Mouse (Mus musculus) adrenal gland, postnatal 36 days (tissue): ENCODE measurements around the gene Sephs2. TPM values are rescaled to one million over a fixed set of nuclear protein-coding genes. Genes with fewer than 3 reads are reported as not detected.
A peak's percentile ranks its signal among the peaks of the same experiment; 100 is the strongest.

Source experiments
- DNase-seq, 2 experiments: peaks; one replicate each; pipeline ENCODE4 v3.0.0; 2021; ENCODE audit warnings: mixed read lengths in 1 of 2
- long read RNA-seq, 2 experiments: library from polyadenylated mRNA; stranded (forward); transcript quantifications; one replicate each; pipeline ENCODE4 v2.0.0; 2021; ENCODE audit warnings: borderline sequencing depth in 2 of 2
- total RNA-seq, 2 experiments: library from RNA; stranded (reverse); gene quantifications; 2 replicates each; pipeline ENCODE4 v1.2.3; 2021

The Sephs2 gene
- 100 to 1,000 TPM in 1 of 2 experiments, 10 to 100 TPM in 1; 65.9 to 128 TPM for total RNA-seq
- long read RNA-seq, experiment 1, transcript Sephs2-201 (1 exons, 2,177 nt) = major isoform, 466 of 466 reads
- long read RNA-seq, experiment 1, partial matches to known transcripts = 0 of 466 reads
- long read RNA-seq, experiment 1, other reads (novel, unspliced or antisense) = 0 of 466 reads
- long read RNA-seq, experiment 2, transcript Sephs2-201 (1 exons, 2,177 nt) = major isoform, 100 of 100 reads
- long read RNA-seq, experiment 2, partial matches to known transcripts = 0 of 100 reads
- long read RNA-seq, experiment 2, other reads (novel, unspliced or antisense) = 0 of 100 reads

GRCm38 (mm10) chr7:127273925-127274789 is at the start of gene Sephs2:
Gene Sephs2, minus strand, starts transcription at chr7:127274055.
- DNase-seq = peak; percentile 92 to 94

GRCm38 (mm10) chr7:127322085-127322484 is 48.2 kb upstream of the Sephs2 start:
- peak in 1 of 2 experiments; percentile 33 for DNase-seq

- DNase-seq = no peak
These were observed 47.3 kb upstream of the Sephs2 start for GRCm38 (mm10) chr7:127321106-127321505.

- DNase-seq = no peak
These were observed 40.1 kb upstream of the Sephs2 start for GRCm38 (mm10) chr7:127313912-127314311.

- no peak for DNase-seq
These were observed 36.1 kb upstream of the Sephs2 start for GRCm38 (mm10) chr7:127309951-127310350.

GRCm38 (mm10) chr7:127308887-127309286 is 35.0 kb upstream of the Sephs2 start:
- peak in 1 of 2 experiments; percentile 66 for DNase-seq

GRCm38 (mm10) chr7:127308431-127308830 is 34.6 kb upstream of the Sephs2 start:
- DNase-seq = peak; percentile 5 to 6

- no peak for DNase-seq
These were observed 23.8 kb upstream of the Sephs2 start for GRCm38 (mm10) chr7:127297586-127298193.

GRCm38 (mm10) chr7:127296786-127297555 is 23.1 kb upstream of the Sephs2 start:
- no peak for DNase-seq

- no peak for DNase-seq
These were observed 22.2 kb upstream of the Sephs2 start, which contains the start of gene Itgal for GRCm38 (mm10) chr7:127296098-127296497. Gene Itgal, plus strand, starts transcription at chr7:127296260.

- DNase-seq = no peak
These were observed 16.3 kb upstream of the Sephs2 start for GRCm38 (mm10) chr7:127290142-127290541.

GRCm38 (mm10) chr7:127289306-127289705 is 15.5 kb upstream of the Sephs2 start:
- no peak for DNase-seq

GRCm38 (mm10) chr7:127287940-127288339 is 14.1 kb upstream of the Sephs2 start:
- DNase-seq = no peak

GRCm38 (mm10) chr7:127285154-127285553 is 11.3 kb upstream of the Sephs2 start:
- no peak for DNase-seq

GRCm38 (mm10) chr7:127282190-127282589 is 8.3 kb upstream of the Sephs2 start:
- no peak for DNase-seq

- no peak for DNase-seq
These were observed 7.3 kb upstream of the Sephs2 start for GRCm38 (mm10) chr7:127281114-127281513.

GRCm38 (mm10) chr7:127280092-127280491 is 6.2 kb upstream of the Sephs2 start:
- DNase-seq = no peak

GRCm38 (mm10) chr7:127278311-127278710 is 4.5 kb upstream of the Sephs2 start:
- DNase-seq = peak; percentile 68 to 73

GRCm38 (mm10) chr7:127276519-127276961 is 2.7 kb upstream of the Sephs2 start:
- no peak for DNase-seq

- peak; percentile 36 to 61 for DNase-seq
These were observed 534 bp downstream of the Sephs2 start for GRCm38 (mm10) chr7:127273118-127273923.

- DNase-seq = no peak
These were observed 1.3 kb downstream of the Sephs2 start for GRCm38 (mm10) chr7:127272566-127272965.
